Mouse (Mus musculus): Measurements from ENCODE around the gene Iars. TPM values are rescaled to one million over a fixed set of nuclear protein-coding genes. Genes with fewer than 3 reads are reported as not detected.
"Not testable (repeated sequence)": the region's sequence is repeated elsewhere in the genome, so short reads cannot be mapped to it uniquely, and the experiment has no call there.

Iars gene
- total RNA-seq, 2 experiments from 2014 or later: 67.3 to 75.3 TPM

- no peak for DNase-seq
These were observed 56.1 kb downstream of the Iars start for GRCm38 (mm10) chr13:49738011-49738410.

- DNase-seq: no peak
These were observed 59.6 kb downstream of the Iars start for GRCm38 (mm10) chr13:49741285-49742040.

DNA sequence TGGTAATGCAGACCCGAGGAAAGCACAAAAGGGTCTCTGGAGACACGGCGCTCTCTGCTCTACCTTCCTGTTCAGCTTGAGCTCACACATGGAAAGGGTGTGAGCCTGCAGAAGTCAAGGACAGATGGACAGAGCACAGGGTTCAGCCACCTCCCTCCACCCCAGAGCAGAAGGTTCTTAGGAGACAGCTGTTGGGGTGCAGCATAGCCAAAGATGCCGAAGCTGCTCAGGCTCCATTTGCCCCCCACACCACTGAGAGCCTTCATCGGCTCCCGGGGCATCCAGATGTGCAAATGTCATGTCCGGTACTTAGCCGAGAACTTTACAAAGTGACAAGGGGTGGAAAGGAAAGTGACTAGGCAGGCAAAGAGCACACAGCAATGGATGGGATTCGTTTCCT, 74.7 kb downstream of the Iars start:
- DNase-seq: no peak

DNA sequence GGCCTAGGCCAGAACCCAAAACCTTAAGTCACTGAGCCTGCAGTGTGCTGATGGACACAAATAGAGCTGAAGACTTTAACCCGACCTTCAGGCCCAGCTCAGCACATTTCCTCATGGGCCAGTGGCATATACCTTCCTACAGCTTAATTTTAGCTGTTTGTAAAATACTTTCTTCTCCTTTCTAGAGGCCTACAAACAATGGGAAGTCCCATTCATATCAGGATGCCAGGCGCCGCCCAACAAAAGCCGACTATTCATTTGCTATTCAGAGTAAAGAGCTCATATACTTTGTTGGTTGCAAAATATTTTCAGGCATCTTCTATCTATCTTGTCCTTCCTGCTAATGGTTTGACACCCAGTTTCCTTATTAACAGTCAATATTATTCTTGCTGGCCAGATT, 76.1 kb downstream of the Iars start:
- DNase-seq: no peak

GRCm38 (mm10) chr13:49760675-49761074, 78.8 kb downstream of the Iars start:
- no peak for DNase-seq

GRCm38 (mm10) chr13:49762208-49762607, 80.3 kb downstream of the Iars start:
- no peak for DNase-seq

DNA sequence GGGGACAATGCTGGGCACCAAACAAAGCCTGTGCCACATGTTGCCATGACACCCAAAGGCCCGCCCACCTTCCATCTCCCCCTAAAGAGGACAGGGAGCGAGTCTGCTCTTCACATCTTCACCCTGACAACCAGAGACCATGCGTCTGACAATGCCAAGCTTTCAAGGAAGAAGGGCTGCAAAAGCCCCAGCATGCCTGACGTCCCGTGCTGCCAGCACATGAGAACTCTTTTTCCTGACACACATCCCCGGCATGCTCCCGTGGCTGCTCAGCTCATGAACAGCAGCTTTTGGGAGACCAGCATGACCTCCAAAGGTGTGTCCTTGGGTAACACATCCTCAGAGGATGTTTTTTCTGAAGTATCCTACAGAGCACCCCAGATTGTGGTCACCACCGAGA, 83.4 kb downstream of the Iars start:
- no peak for DNase-seq

GRCm38 (mm10) chr13:49766269-49766668, 84.4 kb downstream of the Iars start:
- DNase-seq: no peak

DNA sequence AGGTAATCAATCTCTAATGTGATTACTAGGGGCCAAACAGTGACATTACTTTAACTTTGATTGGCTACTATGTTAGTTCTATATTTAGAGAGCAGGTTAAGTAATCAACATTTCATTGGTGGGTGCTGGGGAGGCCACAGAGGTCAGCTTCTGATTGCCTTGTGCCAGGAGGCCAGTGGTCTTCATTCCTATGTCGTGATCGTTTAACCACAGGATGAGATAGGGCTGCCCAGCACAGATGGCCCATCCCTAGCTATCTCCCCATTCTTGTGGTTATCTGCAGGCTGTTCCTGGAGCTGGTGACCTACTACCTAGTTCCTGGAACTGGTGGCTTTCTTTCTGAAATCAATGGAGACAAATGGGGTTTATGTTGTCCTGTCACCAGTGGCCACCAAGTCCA, 86.1 kb downstream of the Iars start:
- DNase-seq: no peak

DNA sequence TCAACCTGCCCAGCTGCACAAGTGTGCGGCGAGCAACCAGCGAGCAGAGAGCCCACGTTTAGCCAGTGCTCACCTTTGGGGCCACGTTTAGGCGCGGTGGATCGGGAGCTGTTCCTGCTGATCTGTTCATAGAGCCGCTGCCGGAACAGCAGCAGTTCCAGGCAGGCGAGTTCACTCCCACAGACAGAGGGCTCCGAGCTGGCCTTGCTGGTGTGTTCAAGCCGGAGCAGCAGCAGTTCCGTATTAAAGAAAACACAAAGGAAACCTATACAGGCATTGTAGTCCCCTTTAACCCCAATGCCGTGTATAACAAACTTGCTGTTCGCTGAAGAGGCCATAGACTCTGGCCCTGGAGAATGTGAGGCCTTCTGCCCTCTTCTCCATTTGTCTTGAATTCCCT, 87.2 kb downstream of the Iars start:
- DNase-seq: no peak

- not testable (repeated sequence) for DNase-seq
These were observed 89.6 kb downstream of the Iars start for GRCm38 (mm10) chr13:49771536-49771935.

Other genes with a start within 250 kb of the Iars start
- 1 to 10 TPM; 1.6 TPM for gene Tes3-ps, start 188.8 kb upstream of the Iars start, total RNA-seq (2021)
- gene Ecm2, start 177.3 kb upstream of the Iars start, total RNA-seq (2021): 1 to 10 TPM; 6.5 to 7.4 TPM
- gene Aspn, start 137.7 kb upstream of the Iars start, total RNA-seq (2021): 1 to 10 TPM; 1.2 to 1.7 TPM
- gene Omd, start 99.6 kb upstream of the Iars start, total RNA-seq (2021): 1 to 10 TPM in 1 of 2 experiments, under 1 TPM in 1; 0.30 to 1.1 TPM
- 1 to 10 TPM; 3.7 to 5.4 TPM for gene Ogn, start 74.1 kb upstream of the Iars start, total RNA-seq (2021)
- 1 to 10 TPM; 1.8 to 2.0 TPM for gene Cenpp, start 29.3 kb upstream of the Iars start, total RNA-seq (2021)
- gene Nol8, start 29.0 kb upstream of the Iars start, total RNA-seq (2021): 10 to 100 TPM; 26.5 to 28.4 TPM
- not detected for gene Gm30302, start 116.9 kb downstream of the Iars start, total RNA-seq (2021)